Mouse (Mus musculus) liver, embryonic 11.5 days (tissue): ENCODE measurements around the gene Nup62cl. TPM values are rescaled to one million over a fixed set of nuclear protein-coding genes. Genes with fewer than 3 reads are reported as not detected.

Experiments used
- polyA plus RNA-seq: library from polyadenylated mRNA; unstranded; fragments of >200 nt; fragmentation: Nextera tagmentation; extraction: Ambion mirVana; gene quantifications from 2 replicates; pipeline ENCODE4 v1.2.1, GENCODE M21; 2014

Gene Nup62cl
- polyA plus RNA-seq, 1 experiment from 2014 or later: 2.6 TPM

Other genes starting within 250 kb of the Nup62cl start
- gene Morc4, start 191.0 kb downstream of the Nup62cl start, polyA plus RNA-seq: 17.9 and 19.6 TPM in 2 replicates
- 3.9 and 4.8 TPM in 2 replicates for gene Rbm41, start 64.1 kb downstream of the Nup62cl start, polyA plus RNA-seq
- gene Pih1h3b, start 167 bp upstream of the Nup62cl start, polyA plus RNA-seq: not detected in 2 replicates